Mouse (Mus musculus) spleen, postnatal 4 days (tissue): ENCODE data around the gene Apoc4.

Experiments used
- DNase-seq, 2 experiments: peaks; one replicate each; pipeline ENCODE4 v3.0.0; 2022; ENCODE audit warnings: low spot score in 2 of 2

Apoc4 gene

GRCm38 (mm10) chr7:19681202-19681694, at the start of gene Apoc4, which contains the start of gene Gm44805:
Gene Apoc4, minus strand, starts transcription at chr7:19681479.
Gene Gm44805, minus strand, starts transcription at chr7:19681423.
- DNase-seq = no peak

GRCm38 (mm10) chr7:19726541-19726940, 45.3 kb upstream of the Apoc4 start:
- DNase-seq = no peak

- no peak for DNase-seq
These were observed 42.9 kb upstream of the Apoc4 start for GRCm38 (mm10) chr7:19724167-19724566.

- DNase-seq = no peak
These were observed 41.5 kb upstream of the Apoc4 start for GRCm38 (mm10) chr7:19722754-19723195.

- no peak for DNase-seq
These were observed 37.9 kb upstream of the Apoc4 start for GRCm38 (mm10) chr7:19719200-19719599.

GRCm38 (mm10) chr7:19718297-19718952, 37.1 kb upstream of the Apoc4 start:
- no peak for DNase-seq

- DNase-seq = no peak
These were observed 36.1 kb upstream of the Apoc4 start for GRCm38 (mm10) chr7:19717346-19717745.

- DNase-seq = no peak
These were observed 35.5 kb upstream of the Apoc4 start for GRCm38 (mm10) chr7:19716822-19717221.

GRCm38 (mm10) chr7:19716055-19716682, 34.9 kb upstream of the Apoc4 start:
- DNase-seq = no peak

- DNase-seq = peak; percentile 96 to 98
These were observed 34.2 kb upstream of the Apoc4 start, which contains the start of gene Tomm40 for GRCm38 (mm10) chr7:19715239-19716054. Gene Tomm40, minus strand, starts transcription at chr7:19715438.

GRCm38 (mm10) chr7:19714836-19715235, 33.6 kb upstream of the Apoc4 start:
- peak in 1 of 2 experiments; percentile 74 for DNase-seq

- DNase-seq = no peak
These were observed 32.3 kb upstream of the Apoc4 start for GRCm38 (mm10) chr7:19713598-19713997.

GRCm38 (mm10) chr7:19713196-19713595, 31.9 kb upstream of the Apoc4 start:
- DNase-seq = no peak

- DNase-seq = no peak
These were observed 31.1 kb upstream of the Apoc4 start for GRCm38 (mm10) chr7:19712414-19712813.

- DNase-seq = no peak
These were observed 29.4 kb upstream of the Apoc4 start for GRCm38 (mm10) chr7:19710650-19711049.

- no peak for DNase-seq
These were observed 24.0 kb upstream of the Apoc4 start for GRCm38 (mm10) chr7:19705271-19705670.

GRCm38 (mm10) chr7:19704475-19704874, 23.2 kb upstream of the Apoc4 start:
- DNase-seq = no peak

GRCm38 (mm10) chr7:19702859-19703555, 21.7 kb upstream of the Apoc4 start:
- peak in 1 of 2 experiments; percentile 59 for DNase-seq

- peak; percentile 64 to 79 for DNase-seq
These were observed 19.9 kb upstream of the Apoc4 start for GRCm38 (mm10) chr7:19701069-19701761.

- no peak for DNase-seq
These were observed 19.2 kb upstream of the Apoc4 start for GRCm38 (mm10) chr7:19700299-19701068.
